ENCODE assay signal across 8 mouse cellular contexts in genomic region chr16:10528382-10528781, GRCm38 (mm10).
"Had no signal": no experiment of that assay in that cellular context is flagged by ENCODE, and none has a peak within 500 bp of the region (broad histone marks: within the 10 kb centered on the region; RNA-seq: fewer than 3 reads in every experiment).

No protein-coding gene starts in this region.

- H3K36me3 ChIP-seq: midbrain, embryonic 15.5 days had no signal

- H3K4me1 ChIP-seq: midbrain, embryonic 13.5 days; midbrain, embryonic 15.5 days; neural tube, embryonic 12.5 days; stomach, embryonic 15.5 days had no signal

- H3K9me3 ChIP-seq: midbrain, embryonic 13.5 days; midbrain, embryonic 15.5 days; neural tube, embryonic 12.5 days; stomach, embryonic 15.5 days had no signal

- H3K9ac ChIP-seq: liver, embryonic 14.5 days; lung, embryonic 14.5 days; midbrain, embryonic 13.5 days; midbrain, embryonic 15.5 days; neural tube, embryonic 12.5 days; stomach, embryonic 15.5 days had no signal

- H3K27ac ChIP-seq: liver, embryonic 14.5 days; midbrain, embryonic 13.5 days; midbrain, embryonic 15.5 days; neural tube, embryonic 12.5 days; stomach, embryonic 15.5 days; stomach, postnatal 0 days had no signal

- ATAC-seq: midbrain, embryonic 13.5 days; midbrain, embryonic 15.5 days had no signal

- H3K4me3 ChIP-seq: midbrain, embryonic 13.5 days; midbrain, embryonic 15.5 days; neural tube, embryonic 12.5 days; stomach, embryonic 15.5 days had no signal

- H3K27me3 ChIP-seq: midbrain, embryonic 13.5 days; midbrain, embryonic 15.5 days; neural tube, embryonic 12.5 days; stomach, embryonic 15.5 days had no signal

- H3K4me2 ChIP-seq: lung, embryonic 14.5 days; midbrain, embryonic 11.5 days; midbrain, embryonic 13.5 days; midbrain, embryonic 15.5 days; neural tube, embryonic 12.5 days; stomach, embryonic 15.5 days had no signal
